ENCODE assay signal across 8 mouse cellular contexts in genomic region chr6:121063771-121064170, GRCm38 (mm10).
DNase-seq lines count a peak whose midpoint lies in the region; ATAC-seq and TF ChIP-seq lines count a peak whose summit lies in the region.

No protein-coding gene starts in this region.

- TF ChIP-seq POLR2A in liver, adult 2 months (IDR thresholded peaks at IDR 0.05; ENCODE audit: extremely low read depth, insufficient read depth, low read length): no peak

- no peak overlapping the region for H3K4me2 ChIP-seq in liver, embryonic 11.5 days
- H3K4me2 ChIP-seq in forebrain, embryonic 13.5 days: no peak overlapping the region
- H3K4me2 ChIP-seq in kidney, embryonic 15.5 days: no peak overlapping the region

- no peaks in the 10 kb centered on the region for H3K27me3 ChIP-seq in liver, adult 2 months (ENCODE audit: control insufficient read depth, insufficient read depth, low read length)
- no peaks in the 10 kb centered on the region for H3K27me3 ChIP-seq in liver, embryonic 11.5 days (replicated peaks; ENCODE audit: control insufficient read depth, insufficient read depth, low read length)
- H3K27me3 ChIP-seq in forebrain, embryonic 13.5 days: no peaks in the 10 kb centered on the region
- H3K27me3 ChIP-seq in kidney, embryonic 15.5 days: no peaks in the 10 kb centered on the region

- no peak overlapping the region for H3K9ac ChIP-seq in liver, adult 2 months (ENCODE audit: low read depth, low read length)
- H3K9ac ChIP-seq in liver, embryonic 11.5 days (ENCODE audit: low read depth, low read length): no peak overlapping the region
- H3K9ac ChIP-seq in forebrain, embryonic 13.5 days: no peak overlapping the region
- H3K9ac ChIP-seq in kidney, embryonic 15.5 days: no peak overlapping the region

- peak overlapping the region; percentile 14 for H3K27ac ChIP-seq in liver, adult 2 months (replicated peaks; ENCODE audit: insufficient read depth, low read depth, low read length)
- no peak overlapping the region for H3K27ac ChIP-seq in liver, embryonic 11.5 days (ENCODE audit: low read depth, low read length)
- peak overlapping the region; percentile 87 for H3K27ac ChIP-seq in forebrain, embryonic 13.5 days
- H3K27ac ChIP-seq in kidney, embryonic 15.5 days: peak overlapping the region; percentile 85

- H3K4me3 ChIP-seq in liver, adult 2 months (ENCODE audit: insufficient read depth, low read depth, low read length): no peak overlapping the region
- no peak overlapping the region for H3K4me3 ChIP-seq in liver, embryonic 11.5 days (ENCODE audit: low read depth, low read length)
- H3K4me3 ChIP-seq in forebrain, embryonic 13.5 days: no peak overlapping the region
- no peak overlapping the region for H3K4me3 ChIP-seq in kidney, embryonic 15.5 days (replicated peaks)

- peak; percentile 76 for DNase-seq in liver, adult 2 months (ENCODE audit: extremely low read depth, low read depth, low spot score)
- DNase-seq in liver, embryonic 11.5 days (ENCODE audit: low spot score): no peak
- peak; percentile 36 for DNase-seq in naive thymus-derived CD4-positive, alpha-beta T cell, adult 2 months (ENCODE audit: low read depth)
- DNase-seq in left cerebral cortex, postnatal 25 days (ENCODE audit: low spot score in 2 of 2): no peak
- DNase-seq in thymus, postnatal 4 days: no peak
- DNase-seq in layer of hippocampus, adult 18-20 months (ENCODE audit: low spot score in 2 of 2): no peak

- WGBS in liver, adult 2 months: 37% methylated on average over 8 of the region's 8 CpGs
- WGBS in liver, embryonic 11.5 days: 67% methylated on average over 8 of the region's 8 CpGs
- WGBS in forebrain, embryonic 13.5 days: 83% methylated on average over 8 of the region's 8 CpGs
- 79% methylated on average over 8 of the region's 8 CpGs for WGBS in kidney, embryonic 15.5 days

- peaks cover 68% of the 10 kb centered on the region for H3K79me2 ChIP-seq in liver, adult 2 months (ENCODE audit: control insufficient read depth, insufficient read depth, low read length)

- no peak for TF ChIP-seq CTCF in liver, adult 2 months (IDR thresholded peaks at IDR 0.05; ENCODE audit: low read depth, low read length)

- H3K9me3 ChIP-seq in liver, embryonic 11.5 days (ENCODE audit: control insufficient read depth, low read length): no peaks in the 10 kb centered on the region
- no peaks in the 10 kb centered on the region for H3K9me3 ChIP-seq in forebrain, embryonic 13.5 days (replicated peaks)
- no peaks in the 10 kb centered on the region for H3K9me3 ChIP-seq in kidney, embryonic 15.5 days (replicated peaks)

- intact Hi-C loops in left cerebral cortex, postnatal 25 days (cut with DNase I): no loop called here

- ATAC-seq in liver, embryonic 11.5 days (replicated peaks; ENCODE audit: low FRiP score): no peak
- ATAC-seq in forebrain, embryonic 13.5 days: no peak; the same call in 1 of the 2 replicates
- 0 out of 2 replicates have a peak, but pooled peaks have one; percentile 27 for ATAC-seq in kidney, embryonic 15.5 days (replicated peaks; ENCODE audit: low FRiP score)

- H3K36me3 ChIP-seq in liver, adult 2 months (ENCODE audit: control insufficient read depth, insufficient read depth, low read length): no peaks in the 10 kb centered on the region
- no peaks in the 10 kb centered on the region; the same call in 1 of the 2 replicates for H3K36me3 ChIP-seq in liver, embryonic 11.5 days (ENCODE audit: control insufficient read depth, insufficient read depth, low read length)
- no peaks in the 10 kb centered on the region for H3K36me3 ChIP-seq in forebrain, embryonic 13.5 days (ENCODE audit: poor library complexity, severe bottlenecking)
- H3K36me3 ChIP-seq in kidney, embryonic 15.5 days: no peaks in the 10 kb centered on the region

- H3K4me1 ChIP-seq in liver, adult 2 months (ENCODE audit: control insufficient read depth, insufficient read depth, low read length): peaks cover 15% of the 10 kb centered on the region
- H3K4me1 ChIP-seq in liver, embryonic 11.5 days (replicated peaks; ENCODE audit: control insufficient read depth, insufficient read depth, low read length): peaks cover 44% of the 10 kb centered on the region
- H3K4me1 ChIP-seq in forebrain, embryonic 13.5 days: peaks cover 40% of the 10 kb centered on the region
- peaks cover 69% of the 10 kb centered on the region for H3K4me1 ChIP-seq in kidney, embryonic 15.5 days

Comparison
In these comparisons a context has a peak if more than half of its experiments do, and no peak if none do; other contexts are left out.
1. DNase-seq: peak in liver, adult 2 months (single experiment) and naive thymus-derived CD4-positive, alpha-beta T cell, adult 2 months (single experiment); none in liver, embryonic 11.5 days (single experiment), left cerebral cortex, postnatal 25 days (0 of 2), thymus, postnatal 4 days (single experiment) and layer of hippocampus, adult 18-20 months (0 of 2).